Mouse (Mus musculus): ENCODE measurements at regions not wholly inside any gene's neighbourhood (a gene's known extent, or its start where the extent isn't known, plus 50 kb on each side); places are given as distances from the start of the nearest gene placed in this dataset.
A peak's percentile ranks its signal among the peaks of the same experiment; 100 is the strongest.

- DNase-seq = no peak
Measured at GRCm38 (mm10) chr3:19458386-19458785, 170.1 kb downstream of the 1700064H15Rik start.

GRCm38 (mm10) chr3:19457431-19457830 lies 171.0 kb downstream of the 1700064H15Rik start:
- no peak for DNase-seq

DNA sequence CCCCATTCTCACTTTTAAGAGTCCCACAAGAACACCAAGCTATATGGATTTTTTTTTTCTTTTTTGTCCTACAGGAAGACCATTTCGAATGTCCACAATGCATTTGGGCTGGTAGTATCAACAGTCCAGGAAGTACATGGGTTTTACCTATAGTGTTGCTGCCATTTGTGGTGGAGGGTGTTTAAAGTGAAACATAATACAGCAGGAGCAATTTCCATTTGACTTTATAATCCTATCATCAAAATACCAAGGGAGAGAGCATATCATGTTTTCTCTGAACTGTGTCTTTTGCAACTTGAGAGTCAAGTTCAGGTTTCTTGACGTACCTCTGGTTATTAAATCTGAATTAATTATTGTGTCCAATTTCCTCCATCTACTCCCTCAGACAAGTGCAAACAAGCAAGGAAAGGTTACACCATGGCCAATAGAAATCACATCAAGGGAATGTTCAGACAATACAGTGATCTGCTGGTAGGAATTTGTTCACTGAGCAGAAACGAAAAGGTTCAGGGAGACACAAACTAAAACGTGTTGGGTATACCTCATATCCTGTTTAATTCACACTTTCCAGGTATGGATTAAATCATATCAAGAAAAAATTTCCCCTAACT lies 172.5 kb downstream of the 1700064H15Rik start:
- DNase-seq = no peak

DNA sequence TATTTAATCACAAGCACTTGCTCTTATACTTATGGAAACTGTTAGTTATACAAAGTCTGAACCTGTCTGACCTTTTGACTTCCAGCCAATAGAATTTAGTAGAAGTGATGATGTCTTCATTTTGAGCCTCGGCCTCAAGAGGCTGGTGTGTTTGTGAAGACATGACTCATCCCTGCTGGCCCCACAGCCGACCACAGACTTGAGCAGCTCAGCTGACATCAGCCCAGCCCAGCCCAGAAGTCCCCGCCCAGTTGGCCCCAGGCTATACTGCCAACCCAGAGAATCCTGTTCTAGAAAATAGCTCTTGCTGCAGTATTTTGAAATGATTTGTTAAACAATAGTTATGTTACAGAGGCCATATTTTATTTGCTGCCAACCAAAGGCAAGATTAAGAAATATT lies 177.5 kb downstream of the 1700064H15Rik start:
- DNase-seq = peak in 1 of 2 experiments; percentile 48

GRCm38 (mm10) chr3:19448931-19449330 lies 179.5 kb downstream of the 1700064H15Rik start:
- DNase-seq = no peak

GRCm38 (mm10) chr3:19448192-19448591 lies 180.3 kb downstream of the 1700064H15Rik start:
- DNase-seq = no peak

DNA sequence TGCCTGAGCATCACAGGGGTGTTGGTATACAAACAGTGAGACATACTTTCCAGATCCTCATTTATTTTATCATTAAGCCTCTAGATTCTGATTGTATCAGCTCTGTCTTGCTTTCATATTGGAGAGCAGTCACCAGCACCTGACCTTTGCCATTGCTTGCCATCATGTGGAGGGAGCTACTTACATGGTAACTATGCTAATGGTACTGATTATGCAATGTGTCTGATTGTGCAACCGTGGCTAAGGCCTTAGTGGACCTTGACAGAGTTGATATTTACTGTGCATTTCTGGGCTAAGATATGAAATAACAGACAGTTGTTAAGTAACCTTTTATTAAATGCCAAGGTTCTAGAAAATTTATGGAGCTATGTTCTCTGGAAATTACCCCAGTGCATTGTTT lies 180.7 kb downstream of the 1700064H15Rik start:
- DNase-seq = peak; percentile 4 to 47

GRCm38 (mm10) chr3:19444914-19445313 lies 183.6 kb downstream of the 1700064H15Rik start:
- no peak for DNase-seq

- DNase-seq = no peak
Measured at GRCm38 (mm10) chr3:19441827-19442226, 186.7 kb downstream of the 1700064H15Rik start.

DNA sequence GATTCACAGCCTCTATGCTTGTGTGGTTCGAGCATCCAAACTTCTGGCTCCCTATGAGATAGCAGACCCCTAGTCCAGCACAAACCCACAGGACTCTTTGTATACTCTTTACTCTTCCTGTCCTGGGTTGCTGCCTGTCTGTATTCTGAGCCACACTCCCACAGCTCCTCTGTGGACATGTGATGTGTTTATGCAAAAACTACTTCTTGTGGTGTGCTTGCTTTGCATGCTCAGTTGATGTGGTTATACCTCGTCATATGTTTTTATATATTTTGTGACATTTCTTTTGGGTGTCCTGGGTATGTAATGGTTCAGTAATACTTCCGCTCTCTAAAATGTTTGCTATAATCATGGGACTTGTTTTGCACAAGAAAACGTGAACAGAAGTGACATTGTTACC lies 198.3 kb downstream of the 1700064H15Rik start:
- no peak for DNase-seq

GRCm38 (mm10) chr3:19429422-19430076 lies 198.9 kb downstream of the 1700064H15Rik start:
- DNase-seq = no peak

DNA sequence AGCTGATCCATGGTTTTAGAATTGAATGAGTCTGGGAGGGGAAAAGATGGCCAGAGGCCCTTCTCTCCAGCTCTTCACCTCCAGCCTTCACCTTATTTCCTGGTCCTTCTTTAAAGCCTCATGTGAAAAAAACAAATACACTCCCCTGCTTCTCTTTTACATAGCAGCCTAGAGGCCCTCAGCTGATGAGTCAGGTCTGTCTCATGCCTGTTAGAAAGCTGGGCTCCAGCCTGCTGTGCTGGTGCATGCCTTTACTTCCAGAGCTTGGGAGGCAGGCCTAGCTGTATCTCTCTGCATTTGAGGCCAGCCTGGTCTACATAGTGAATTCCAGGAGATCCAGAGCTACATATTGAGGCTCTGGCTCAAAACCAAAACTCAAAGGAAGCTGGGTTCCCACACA lies 199.5 kb downstream of the 1700064H15Rik start:
- no peak for DNase-seq

DNA sequence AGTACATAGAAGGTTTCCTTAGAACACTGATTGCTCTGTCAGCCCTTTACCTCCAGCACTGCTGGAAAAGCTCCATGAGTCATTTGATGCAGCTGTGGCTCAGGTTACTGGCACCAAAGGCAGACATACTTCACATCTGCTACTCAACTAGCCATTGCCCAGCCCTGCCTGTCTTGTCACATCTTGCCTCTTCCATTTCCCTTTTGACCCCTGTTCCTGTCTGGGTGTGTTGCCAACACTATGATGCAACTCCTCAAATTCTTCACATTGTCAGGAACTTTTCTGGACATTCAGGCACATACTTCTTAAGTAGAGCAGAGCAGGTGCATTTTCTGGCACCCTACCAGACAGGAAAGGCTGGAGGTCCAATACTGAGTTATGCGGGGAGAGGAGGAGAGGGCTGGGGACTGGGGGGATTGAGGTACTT lies 202.3 kb downstream of the 1700064H15Rik start:
- peak; percentile 22 to 40 for DNase-seq

GRCm38 (mm10) chr3:19425322-19425721 lies 203.2 kb downstream of the 1700064H15Rik start:
- DNase-seq = no peak

DNA sequence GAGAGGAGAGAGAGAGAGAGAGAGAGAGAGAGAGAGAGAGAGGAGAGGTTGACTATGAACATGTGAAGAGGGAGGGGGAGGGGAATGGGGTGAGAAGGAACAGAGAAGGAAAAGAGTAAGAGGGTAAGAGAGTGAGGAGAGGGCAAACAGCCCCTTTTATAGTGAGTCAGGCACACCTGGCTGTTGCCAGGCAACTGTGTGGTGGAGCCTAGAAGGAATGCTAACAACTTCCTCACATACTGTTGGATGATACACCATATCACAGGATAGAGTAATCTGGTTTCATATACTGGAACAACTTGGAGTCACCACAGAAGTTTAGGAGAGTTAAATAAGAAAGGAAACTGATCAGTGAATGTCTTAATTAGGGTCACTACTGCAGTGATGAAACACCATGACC lies 204.1 kb downstream of the 1700064H15Rik start:
- DNase-seq = no peak

DNA sequence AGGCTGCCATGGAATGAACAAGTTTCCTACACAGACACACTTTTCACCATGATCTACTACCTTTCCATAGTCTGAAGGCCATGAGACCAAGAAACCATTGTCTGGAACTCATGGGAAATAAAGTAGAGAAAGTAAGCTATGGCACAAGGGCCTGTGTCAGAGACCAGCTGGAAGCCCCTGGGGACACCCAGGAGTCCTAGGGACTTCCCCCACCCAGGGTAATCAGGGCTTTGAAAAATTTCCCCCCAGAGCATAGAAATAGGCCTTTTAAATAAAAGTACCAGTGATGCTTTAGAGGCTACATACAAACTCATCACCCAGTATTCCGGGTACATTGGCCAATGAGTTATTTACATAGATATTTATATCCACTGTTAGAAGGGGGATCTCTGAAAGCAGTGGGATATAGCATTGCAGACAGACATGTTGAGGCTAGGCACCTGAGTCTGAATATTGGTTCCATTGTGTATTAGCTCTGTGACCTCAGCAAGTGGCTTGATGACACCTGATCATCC lies 207.0 kb downstream of the 1700064H15Rik start:
- no peak for DNase-seq

DNA sequence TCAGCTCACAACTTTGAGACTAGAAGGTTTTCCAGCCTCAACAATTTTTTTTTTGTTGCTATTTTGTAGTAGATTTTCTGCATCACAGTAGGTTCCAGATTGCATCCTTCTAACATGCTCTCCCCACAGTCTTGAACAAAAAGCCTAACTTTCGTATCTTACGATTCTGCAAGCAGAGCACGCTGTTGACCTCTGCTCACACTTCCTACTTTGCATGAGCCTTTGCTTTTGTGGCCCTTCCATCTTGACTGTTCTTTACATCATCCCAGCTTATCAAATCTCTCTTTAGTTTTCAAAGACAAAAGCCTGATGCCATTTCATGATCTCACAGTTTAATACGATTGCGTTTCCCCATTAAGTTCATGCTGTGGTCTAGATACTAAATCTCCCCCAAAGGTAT lies 207.6 kb downstream of the 1700064H15Rik start:
- no peak for DNase-seq

- no peak for DNase-seq
Measured at GRCm38 (mm10) chr3:19410938-19411515, 217.4 kb downstream of the 1700064H15Rik start.

- DNase-seq = no peak
Measured at GRCm38 (mm10) chr3:19408283-19408682, 220.2 kb downstream of the 1700064H15Rik start.

DNA sequence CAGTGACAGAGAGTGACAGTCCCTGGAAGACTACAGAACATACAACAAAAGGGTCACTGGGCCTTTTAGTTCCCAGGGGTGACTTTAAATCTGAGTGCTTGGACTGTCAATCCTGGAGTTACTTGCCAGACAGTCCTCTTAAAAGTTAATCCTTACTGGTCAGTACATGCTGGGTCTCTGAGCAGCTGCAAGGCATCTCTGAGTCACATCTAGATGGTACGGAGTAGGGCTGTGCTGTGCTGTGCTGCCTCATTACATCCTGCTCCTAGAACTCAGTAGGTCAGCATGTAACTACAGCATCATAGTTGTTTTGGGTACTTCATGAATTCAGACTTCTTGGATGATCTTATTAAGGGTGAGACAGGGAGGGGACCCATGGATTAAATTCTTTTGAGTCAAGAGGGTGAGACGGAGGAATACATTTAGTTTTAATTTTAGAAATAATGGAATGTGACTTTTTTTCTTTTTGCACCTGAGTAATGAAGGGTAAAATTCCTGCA lies 220.8 kb downstream of the 1700064H15Rik start:
- no peak for DNase-seq

DNA sequence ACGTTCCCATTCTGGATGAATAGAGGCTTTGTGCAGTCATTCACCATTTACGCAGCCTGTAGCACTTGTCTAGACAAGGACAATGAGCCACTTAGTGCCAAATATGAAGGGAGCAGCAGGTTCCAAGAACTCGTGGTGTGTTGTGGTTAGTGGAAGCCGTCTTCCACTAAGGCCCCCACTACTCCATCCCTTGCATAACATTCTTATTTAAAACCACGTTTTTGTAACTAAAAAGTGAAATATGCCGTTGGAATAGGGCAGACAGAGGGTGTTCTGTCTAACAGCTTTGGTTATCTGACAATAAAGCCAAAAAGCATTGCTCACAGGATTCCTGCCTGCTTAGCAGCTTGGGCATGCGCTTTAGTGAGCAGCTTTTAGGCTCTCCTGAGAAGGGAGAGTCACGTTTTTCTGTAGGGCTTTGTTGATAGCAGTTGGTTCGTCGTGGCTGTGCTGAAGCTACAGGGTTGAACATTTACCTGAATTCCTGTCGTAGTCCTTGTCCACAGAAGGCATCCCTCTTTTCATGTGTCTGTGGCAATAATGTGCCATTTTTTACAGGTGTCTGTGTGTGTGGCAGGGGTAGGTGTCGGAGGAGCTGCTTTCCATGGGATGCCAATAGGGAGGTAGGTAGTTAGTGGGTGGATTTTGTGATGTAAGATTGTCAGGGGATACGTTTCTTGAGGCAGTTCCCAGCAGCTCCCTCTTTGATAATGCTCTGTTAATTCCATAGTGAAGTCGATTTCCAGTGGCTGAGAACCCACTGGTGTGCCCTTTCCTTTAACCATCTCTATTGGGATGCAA lies 221.9 kb downstream of the 1700064H15Rik start:
- no peak for DNase-seq

- no peak for DNase-seq
Measured at GRCm38 (mm10) chr3:19385675-19386074, 242.8 kb downstream of the 1700064H15Rik start.

DNA sequence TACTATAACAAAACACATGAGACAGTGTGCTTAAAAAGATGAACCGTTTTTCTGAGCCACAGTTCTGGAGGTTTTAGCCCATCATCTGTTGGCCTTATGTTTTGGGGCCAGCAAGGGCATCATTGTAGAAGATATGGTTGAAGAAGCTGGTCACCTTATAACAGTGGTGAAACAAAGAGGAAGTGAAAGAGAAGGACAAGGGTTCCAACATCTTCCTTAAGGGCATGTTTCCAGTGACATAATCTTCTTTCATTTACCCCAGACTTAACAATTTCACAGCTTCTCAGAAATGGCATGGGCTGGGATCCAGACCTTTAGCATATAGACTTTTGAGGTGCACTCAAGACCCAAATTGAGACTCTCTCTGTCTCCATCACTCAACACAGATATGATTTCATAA lies 259.5 kb downstream of the 1700064H15Rik start:
- no peak for DNase-seq
